Mouse (Mus musculus) MEL (cell line): Measurements from ENCODE around the gene Slc4a7. TPM values are rescaled to one million over a fixed set of nuclear protein-coding genes. Genes with fewer than 3 reads are reported as not detected.

Experiments
- DNase-seq: peaks from one replicate; pipeline ENCODE4 v3.0.0; 2011; ENCODE audit warnings: low read depth, low spot score
- H3K27ac ChIP-seq: 2 replicates; pipeline ENCODE4 v1.5.1; 2012; ENCODE audit warnings: low read depth, mild to moderate bottlenecking, control low read depth, low read length, moderate library complexity; ENCODE audit not compliant: control insufficient read depth
- H3K27me3 ChIP-seq, 2 experiments: fragments of 150-350 bp in 1 of 2; sonication (generic) in 1 of 2; 2 replicates each; pipeline ENCODE4 v1.6.1; 2012; ENCODE audit warnings: low read length in 2 of 2, mild to moderate bottlenecking in 2 of 2, improper control_type of control experiment in 1 of 2, moderate library complexity in 1 of 2; ENCODE audit not compliant: insufficient read depth in 2 of 2, control insufficient read depth in 1 of 2
- H3K36me3 ChIP-seq, 2 experiments: 2 replicates each; pipeline ENCODE4 v1.6.1; 2012 to 2014; ENCODE audit warnings: low read length in 2 of 2, improper control_type of control experiment in 1 of 2, inconsistent platforms in 1 of 2, mild to moderate bottlenecking in 1 of 2; ENCODE audit not compliant: insufficient read depth in 2 of 2, control insufficient read depth in 1 of 2
- H3K4me1 ChIP-seq, 2 experiments: fragments of 150-350 bp in 1 of 2; sonication (generic) in 1 of 2; 2 replicates each; pipeline ENCODE4 v1.6.1; 2012; ENCODE audit warnings: low read length in 2 of 2, improper control_type of control experiment in 1 of 2, mild to moderate bottlenecking in 1 of 2; ENCODE audit not compliant: insufficient read depth in 2 of 2, control insufficient read depth in 1 of 2
- H3K4me3 ChIP-seq, 2 experiments: fragments of 150-350 bp in 1 of 2; sonication (generic) in 1 of 2; 2 replicates each; pipeline ENCODE4 v1.5.1; 2012; ENCODE audit warnings: low read depth in 2 of 2, low read length in 2 of 2, mild to moderate bottlenecking in 2 of 2, moderate library complexity in 2 of 2, control low read depth in 1 of 2, improper control_type of control experiment in 1 of 2; ENCODE audit not compliant: control insufficient read depth in 1 of 2, insufficient read depth in 1 of 2
- H3K79me2 ChIP-seq: 2 replicates; pipeline ENCODE4 v1.6.1; 2012; ENCODE audit warnings: mild to moderate bottlenecking, low read length, moderate library complexity; ENCODE audit not compliant: control insufficient read depth, poor library complexity, insufficient read depth
- H3K9ac ChIP-seq: 2 replicates; pipeline ENCODE4 v1.6.1; 2012; ENCODE audit warnings: low read depth, mild to moderate bottlenecking, control low read depth, low read length, moderate library complexity; ENCODE audit not compliant: control insufficient read depth, poor library complexity, severe bottlenecking
- H3K9me3 ChIP-seq: fragments of 150-350 bp; sonication (generic); replicated peaks from 2 replicates; pipeline ENCODE4 v1.6.1; 2012; ENCODE audit warnings: mild to moderate bottlenecking, low read length, improper control_type of control experiment, moderate library complexity; ENCODE audit not compliant: insufficient read depth
- BHLHE40 ChIP-seq: IDR thresholded peaks from 2 replicates; pipeline ENCODE4 v1.6.1; 2012; ENCODE audit warnings: low read depth, mild to moderate bottlenecking, inconsistent platforms, low read length, improper control_type of control experiment, borderline replicate concordance
- CHD1 ChIP-seq: IDR thresholded peaks from 2 replicates; pipeline ENCODE4 v1.6.1; 2012; ENCODE audit warnings: low read depth, mild to moderate bottlenecking, inconsistent platforms, low read length, improper control_type of control experiment
- CHD2 ChIP-seq: IDR thresholded peaks from 2 replicates; pipeline ENCODE4 v1.6.1; 2011; ENCODE audit warnings: low read length, improper control_type of control experiment
- GATA1 ChIP-seq: IDR thresholded peaks from 2 replicates; pipeline ENCODE4 v1.6.1; 2011; ENCODE audit warnings: low read depth, low read length, improper control_type of control experiment
- MEF2A ChIP-seq: IDR thresholded peaks from 2 replicates; pipeline ENCODE4 v1.6.1; 2014; ENCODE audit warnings: low read depth, mild to moderate bottlenecking, inconsistent platforms, low read length, improper control_type of control experiment; ENCODE audit not compliant: poor library complexity, insufficient replicate concordance, severe bottlenecking; ENCODE audit errors: extremely low read depth
- NELFE ChIP-seq: IDR thresholded peaks from 2 replicates; pipeline ENCODE4 v1.6.1; 2011; ENCODE audit warnings: low read depth, low read length, improper control_type of control experiment
- NRF1 ChIP-seq: IDR thresholded peaks from 2 replicates; pipeline ENCODE4 v1.6.1; 2014; ENCODE audit warnings: low read depth, mild to moderate bottlenecking, inconsistent platforms, low read length, improper control_type of control experiment, moderate library complexity; ENCODE audit not compliant: poor library complexity, insufficient read depth, severe bottlenecking
- POLR2A ChIP-seq, 2 experiments: IDR thresholded peaks; 2 replicates each; pipeline ENCODE4 v1.6.1; 2011 to 2012; ENCODE audit warnings: low read length in 2 of 2, mild to moderate bottlenecking in 2 of 2, control low read depth in 1 of 2, improper control_type of control experiment in 1 of 2, low read depth in 1 of 2, moderate library complexity in 1 of 2; ENCODE audit not compliant: control insufficient read depth in 1 of 2, insufficient read depth in 1 of 2, poor library complexity in 1 of 2
- RCOR1 ChIP-seq: IDR thresholded peaks from 2 replicates; pipeline ENCODE4 v1.6.1; 2012; ENCODE audit warnings: low read depth, mild to moderate bottlenecking, inconsistent platforms, low read length, improper control_type of control experiment
- TAL1 ChIP-seq: IDR thresholded peaks from 2 replicates; pipeline ENCODE4 v1.6.1; 2012; ENCODE audit warnings: mild to moderate bottlenecking, inconsistent platforms, low read length, moderate library complexity, mixed read lengths
- TCF12 ChIP-seq: IDR thresholded peaks from 2 replicates; pipeline ENCODE4 v1.6.1; 2014; ENCODE audit warnings: low read depth, mild to moderate bottlenecking, inconsistent platforms, low read length, improper control_type of control experiment, moderate library complexity
- ZC3H11A ChIP-seq: IDR thresholded peaks from 2 replicates; pipeline ENCODE4 v1.6.1; 2012; ENCODE audit warnings: low read depth, mild to moderate bottlenecking, inconsistent platforms, low read length, improper control_type of control experiment
- ZKSCAN1 ChIP-seq: IDR thresholded peaks from 2 replicates; pipeline ENCODE4 v1.6.1; 2012; ENCODE audit warnings: low read depth, mild to moderate bottlenecking, inconsistent platforms, low read length, improper control_type of control experiment, moderate library complexity
- ZMIZ1 ChIP-seq: IDR thresholded peaks from 2 replicates; pipeline ENCODE4 v1.6.1; 2012; ENCODE audit warnings: low read depth, mild to moderate bottlenecking, inconsistent platforms, low read length, improper control_type of control experiment, moderate library complexity
- polyA plus RNA-seq, 2 experiments: library from polyadenylated mRNA; stranded (reverse) in 1 of 2; unstranded in 1 of 2; fragments of >175 nt in 1 of 2; fragments of >200 nt in 1 of 2; gene quantifications; 2 replicates each; pipeline versions ENCODE4 v1.2.1 to v1.2.4; 2012; ENCODE audit warnings: low replicate concordance in 2 of 2, low read depth in 1 of 2; ENCODE audit not compliant: insufficient read length in 2 of 2, insufficient read depth in 1 of 2, missing spikeins in 1 of 2
- total RNA-seq: library from RNA; depleted of rRNA; stranded (reverse); fragments of 300-350 nt; gene quantifications from 2 replicates; pipeline ENCODE4 v1.2.3, GENCODE M21; 2012

Slc4a7 gene
- total and polyA plus RNA-seq, 3 experiments: 8.2 to 30.2 (median 12.8) TPM

DNA sequence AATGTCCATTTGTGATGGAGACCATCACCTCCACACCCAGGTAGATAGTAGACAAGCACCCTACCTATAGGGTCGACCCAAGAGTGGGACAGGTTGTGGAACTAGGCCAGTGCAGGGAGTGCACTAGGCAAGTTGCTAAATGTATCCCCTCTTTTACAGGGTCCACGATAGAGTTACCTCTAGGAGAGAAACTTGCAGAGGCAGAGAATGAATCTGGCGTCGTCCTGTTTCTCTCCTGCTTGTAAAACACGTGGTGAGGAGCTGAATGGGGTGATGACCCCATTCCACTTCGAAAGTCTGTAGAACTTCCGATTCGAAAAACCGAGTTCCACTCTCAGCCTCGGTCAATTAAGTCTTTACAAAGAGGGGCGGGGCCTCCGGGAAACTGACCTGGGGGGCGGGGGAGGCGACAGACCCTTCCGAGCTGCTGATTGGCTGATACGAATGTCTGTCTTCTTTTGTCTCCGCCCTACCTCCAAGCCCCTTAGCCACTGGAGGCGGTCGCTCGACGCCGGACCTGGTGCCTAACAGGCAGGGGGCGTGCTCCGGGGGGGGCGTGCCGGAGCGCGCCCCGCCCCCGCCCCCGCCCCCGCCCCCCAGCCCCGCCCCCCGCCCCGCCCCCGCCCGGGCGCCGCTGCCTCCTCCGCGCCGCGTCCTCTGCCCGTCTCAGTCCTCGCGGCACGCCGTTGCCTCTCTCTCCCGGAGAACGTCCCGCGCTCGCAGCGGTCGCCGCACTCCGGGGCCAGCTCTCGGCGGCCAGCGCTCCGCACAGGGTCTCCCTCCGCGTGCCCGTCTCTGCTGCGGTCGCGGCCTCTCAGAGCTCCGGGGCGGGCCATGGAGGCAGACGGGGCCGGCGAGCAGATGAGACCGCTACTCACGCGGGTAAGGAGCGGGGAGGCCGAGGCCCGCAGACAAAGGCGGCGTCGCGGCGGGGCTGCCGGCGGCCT lies 593 bp downstream of the Slc4a7 start (continued):
- TF ChIP-seq ZKSCAN1 (no peak), NRF1 (no peak), CHD2 (no peak; the same call in 1 of the 2 replicates), RCOR1 (no peak), TCF12 (no peak), MEF2A (no peak), NELFE (peak; percentile 78), BHLHE40 (no peak), ZMIZ1 (peak; percentile 61; the same call in 1 of the 2 replicates), TAL1 (no peak), ZC3H11A (no peak), GATA1 (no peak)

DNA sequence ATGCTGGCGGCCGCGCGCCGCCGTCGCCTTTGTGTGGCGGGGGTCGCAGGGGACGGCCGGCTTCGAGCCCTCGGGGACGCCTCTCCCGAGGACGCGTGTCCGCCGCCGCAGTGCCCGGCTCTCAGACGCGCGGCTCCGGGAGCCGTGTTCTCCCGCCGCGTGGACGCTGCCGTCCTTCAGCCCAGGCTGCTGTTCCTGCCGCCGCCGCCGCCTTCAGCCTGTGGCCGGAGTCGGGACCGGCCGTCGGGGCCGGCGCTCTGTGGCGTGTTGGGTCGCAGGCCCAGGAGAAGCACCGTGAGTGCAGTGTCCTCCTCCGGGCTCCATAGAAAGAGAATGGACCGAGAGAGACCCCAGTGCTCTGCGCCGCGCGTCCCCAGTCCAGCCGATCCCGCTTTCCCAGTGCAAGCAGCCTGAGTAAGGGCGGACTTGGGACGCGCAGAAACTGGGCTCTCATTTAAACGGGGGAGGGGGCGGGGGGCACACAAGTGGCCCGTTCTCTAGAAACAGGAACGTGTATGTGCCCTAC lies 1.3 kb downstream of the Slc4a7 start:
- Histone ChIP-seq H3K36me3 (peaks cover 0 to 18% of the 10 kb centered on the region in 2 experiments; a peak in 2 of 4 replicates), H3K4me3 (peak overlapping the region; percentile 96 to 98), H3K4me1 (peaks cover 5 to 9% of the 10 kb centered on the region in 2 experiments; a peak in 3 of 4 replicates), H3K9ac (peak overlapping the region; percentile 100), H3K27me3 (no peaks in the 10 kb centered on the region), H3K79me2 (peaks cover 13% of the 10 kb centered on the region), H3K9me3 (no peaks in the 10 kb centered on the region), H3K27ac (peak overlapping the region; percentile 37)
- peak; percentile 66 for DNase-seq
- TF ChIP-seq POLR2A (IDR thresholded peaks at IDR 0.05; ENCODE audit: control insufficient read depth in 1 of 2, insufficient read depth in 1 of 2, low read depth in 1 of 2, low read length in 2 of 2, poor library complexity in 1 of 2) (peak in 1 of 2 experiments; percentile 26; a peak in 1 of 4 replicates), CHD1 (no peak)

DNA sequence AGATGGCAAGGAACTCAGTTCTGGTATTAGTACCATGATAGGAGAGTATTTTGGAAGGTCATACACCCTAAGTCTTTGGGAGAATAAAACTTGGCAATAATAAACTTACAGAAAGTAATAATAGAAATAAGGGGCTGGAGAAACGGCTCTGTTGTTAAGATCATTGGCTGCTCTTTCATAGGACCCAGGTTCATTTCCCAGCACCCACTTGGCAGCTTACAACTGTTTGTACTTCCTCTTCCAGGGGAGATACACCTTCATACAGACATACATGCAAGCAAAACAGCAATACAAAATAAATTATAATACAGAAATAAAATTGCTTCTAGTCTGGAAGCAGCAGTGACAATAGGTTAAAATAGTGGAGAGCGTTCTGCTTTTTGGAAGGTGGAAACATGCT lies 2.6 kb downstream of the Slc4a7 start:
- DNase-seq: peak; percentile 58
- no peaks in the 10 kb centered on the region for H3K9me3 ChIP-seq

More for the DNA sequence above, 2.6 kb downstream of the Slc4a7 start:
- Histone ChIP-seq H3K79me2 (peaks cover 13% of the 10 kb centered on the region), H3K27ac (no peak overlapping the region), H3K36me3 (peaks cover 0 to 18% of the 10 kb centered on the region in 2 experiments; a peak in 2 of 4 replicates), H3K4me1 (peaks cover 5 to 9% of the 10 kb centered on the region in 2 experiments; a peak in 3 of 4 replicates), H3K27me3 (no peaks in the 10 kb centered on the region), H3K4me3 (peak overlapping the region in 1 of 2 experiments; percentile 96; a peak in 1 of 4 replicates), H3K9ac (peak overlapping the region; percentile 8; the same call in 1 of the 2 replicates)
- TF ChIP-seq TCF12 (no peak), GATA1 (no peak)
